Mouse (Mus musculus): ENCODE results near the gene Vtcn1. TPM values are rescaled to one million over a fixed set of nuclear protein-coding genes. Genes with fewer than 3 reads are reported as not detected.

Gene Vtcn1
- polyA plus RNA-seq, 1 experiment = not detected

- H3K9me3 ChIP-seq (ENCODE audit: control insufficient read depth, low read length) = no peaks in the 10 kb centered on the region
- H3K27me3 ChIP-seq (ENCODE audit: control insufficient read depth) = no peaks in the 10 kb centered on the region
- TF ChIP-seq GATA1 (IDR thresholded peaks at IDR 0.05; ENCODE audit: low read length) (no peak), TAL1 (IDR thresholded peaks at IDR 0.05; ENCODE audit: low read length) (no peak)
- no peak overlapping the region for H3K4me3 ChIP-seq (replicated peaks)
- no peaks in the 10 kb centered on the region for H3K36me3 ChIP-seq (ENCODE audit: control insufficient read depth)
- H3K4me1 ChIP-seq (ENCODE audit: control insufficient read depth) = no peaks in the 10 kb centered on the region
Observed at GRCm38 (mm10) chr3:100844366-100844765, 19.1 kb downstream of the Vtcn1 start.

DNA sequence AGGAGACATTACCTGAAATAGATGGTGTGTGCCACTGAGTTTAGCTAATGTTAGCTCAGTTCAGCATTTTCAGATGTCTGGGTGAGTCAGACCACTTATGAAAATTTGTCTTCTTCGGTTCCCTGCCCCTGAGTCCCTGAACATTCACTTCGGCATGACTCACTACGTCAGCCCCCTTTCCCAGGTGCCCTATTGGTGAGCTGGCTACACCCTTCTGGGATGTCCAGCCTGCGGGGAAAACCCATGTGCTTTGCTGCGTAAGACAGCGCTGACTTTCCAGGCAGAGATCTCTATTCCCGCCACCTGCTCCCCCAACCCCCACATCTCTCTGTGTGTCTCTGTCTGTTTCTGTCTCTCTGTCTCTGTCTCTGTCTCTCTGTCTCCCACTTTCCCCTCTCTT lies 23.1 kb downstream of the Vtcn1 start:
- no peaks in the 10 kb centered on the region for H3K4me1 ChIP-seq (ENCODE audit: control insufficient read depth)
- H3K9me3 ChIP-seq (ENCODE audit: control insufficient read depth, low read length) = no peaks in the 10 kb centered on the region
- no peak overlapping the region for H3K4me3 ChIP-seq (replicated peaks)
- TF ChIP-seq TAL1 (IDR thresholded peaks at IDR 0.05; ENCODE audit: low read length) (no peak), GATA1 (IDR thresholded peaks at IDR 0.05; ENCODE audit: low read length) (no peak)
- no peaks in the 10 kb centered on the region for H3K36me3 ChIP-seq (ENCODE audit: control insufficient read depth)
- no peaks in the 10 kb centered on the region for H3K27me3 ChIP-seq (ENCODE audit: control insufficient read depth)

DNA sequence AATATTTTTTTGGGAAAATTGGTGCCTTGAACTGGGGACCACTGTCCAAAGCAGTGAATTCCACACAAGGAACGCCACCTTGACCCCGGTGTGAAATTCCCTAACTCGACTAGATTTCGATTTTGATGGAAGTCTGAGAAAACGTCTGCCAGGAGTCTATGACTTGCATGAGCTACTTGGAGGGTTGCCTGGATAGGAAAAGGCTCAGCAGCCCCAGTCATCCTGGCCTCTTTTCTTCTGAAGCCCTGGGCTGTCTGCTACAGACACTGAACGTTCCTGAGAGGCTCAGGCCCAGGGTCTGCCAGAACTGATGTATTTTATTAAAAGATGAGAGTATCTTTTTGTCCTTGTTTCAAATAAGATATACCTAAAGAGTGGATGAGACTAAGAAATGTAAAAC lies 25.2 kb downstream of the Vtcn1 start:
- TF ChIP-seq TAL1 (IDR thresholded peaks at IDR 0.05; ENCODE audit: low read length) (no peak), GATA1 (IDR thresholded peaks at IDR 0.05; ENCODE audit: low read length) (no peak)
- Histone ChIP-seq H3K27me3 (ENCODE audit: control insufficient read depth) (no peaks in the 10 kb centered on the region), H3K36me3 (ENCODE audit: control insufficient read depth) (no peaks in the 10 kb centered on the region)

GRCm38 (mm10) chr3:100856050-100856815 lies 31.0 kb downstream of the Vtcn1 start:
- no peaks in the 10 kb centered on the region for H3K27me3 ChIP-seq (ENCODE audit: control insufficient read depth)
- TF ChIP-seq TAL1 (IDR thresholded peaks at IDR 0.05; ENCODE audit: low read length) (no peak), GATA1 (IDR thresholded peaks at IDR 0.05; ENCODE audit: low read length) (no peak)

More for the DNA sequence above, 25.2 kb downstream of the Vtcn1 start:
- Histone ChIP-seq H3K4me1 (ENCODE audit: control insufficient read depth) (no peaks in the 10 kb centered on the region), H3K9me3 (ENCODE audit: control insufficient read depth, low read length) (no peaks in the 10 kb centered on the region), H3K4me3 (replicated peaks) (no peak overlapping the region)

GRCm38 (mm10) chr3:100857139-100857538 lies 31.9 kb downstream of the Vtcn1 start:
- Histone ChIP-seq H3K27me3 (ENCODE audit: control insufficient read depth) (no peaks in the 10 kb centered on the region), H3K9me3 (ENCODE audit: control insufficient read depth, low read length) (no peaks in the 10 kb centered on the region), H3K4me3 (replicated peaks) (no peak overlapping the region), H3K4me1 (ENCODE audit: control insufficient read depth) (no peaks in the 10 kb centered on the region), H3K36me3 (ENCODE audit: control insufficient read depth) (no peaks in the 10 kb centered on the region)
- TF ChIP-seq TAL1 (IDR thresholded peaks at IDR 0.05; ENCODE audit: low read length) = no peak

More at GRCm38 (mm10) chr3:100856050-100856815, 31.0 kb downstream of the Vtcn1 start:
- no peaks in the 10 kb centered on the region for H3K9me3 ChIP-seq (ENCODE audit: control insufficient read depth, low read length)
- no peaks in the 10 kb centered on the region for H3K36me3 ChIP-seq (ENCODE audit: control insufficient read depth)
- no peaks in the 10 kb centered on the region for H3K4me1 ChIP-seq (ENCODE audit: control insufficient read depth)
- no peak overlapping the region for H3K4me3 ChIP-seq (replicated peaks)

GRCm38 (mm10) chr3:100858334-100859002 lies 33.2 kb downstream of the Vtcn1 start:
- no peak for TF ChIP-seq GATA1 (IDR thresholded peaks at IDR 0.05; ENCODE audit: low read length)
- TF ChIP-seq TAL1 (IDR thresholded peaks at IDR 0.05; ENCODE audit: low read length) = no peak
- Histone ChIP-seq H3K36me3 (ENCODE audit: control insufficient read depth) (no peaks in the 10 kb centered on the region), H3K4me3 (replicated peaks) (no peak overlapping the region), H3K9me3 (ENCODE audit: control insufficient read depth, low read length) (no peaks in the 10 kb centered on the region), H3K27me3 (ENCODE audit: control insufficient read depth) (no peaks in the 10 kb centered on the region), H3K4me1 (ENCODE audit: control insufficient read depth) (no peaks in the 10 kb centered on the region)

GRCm38 (mm10) chr3:100861307-100862303 lies 36.3 kb downstream of the Vtcn1 start:
- no peak overlapping the region for H3K4me3 ChIP-seq (replicated peaks)
- H3K9me3 ChIP-seq (ENCODE audit: control insufficient read depth, low read length) = no peaks in the 10 kb centered on the region
- H3K36me3 ChIP-seq (ENCODE audit: control insufficient read depth) = no peaks in the 10 kb centered on the region
- no peaks in the 10 kb centered on the region for H3K27me3 ChIP-seq (ENCODE audit: control insufficient read depth)
- no peak for TF ChIP-seq TAL1 (IDR thresholded peaks at IDR 0.05; ENCODE audit: low read length)
- no peak for TF ChIP-seq GATA1 (IDR thresholded peaks at IDR 0.05; ENCODE audit: low read length)
- H3K4me1 ChIP-seq (ENCODE audit: control insufficient read depth) = no peaks in the 10 kb centered on the region

DNA sequence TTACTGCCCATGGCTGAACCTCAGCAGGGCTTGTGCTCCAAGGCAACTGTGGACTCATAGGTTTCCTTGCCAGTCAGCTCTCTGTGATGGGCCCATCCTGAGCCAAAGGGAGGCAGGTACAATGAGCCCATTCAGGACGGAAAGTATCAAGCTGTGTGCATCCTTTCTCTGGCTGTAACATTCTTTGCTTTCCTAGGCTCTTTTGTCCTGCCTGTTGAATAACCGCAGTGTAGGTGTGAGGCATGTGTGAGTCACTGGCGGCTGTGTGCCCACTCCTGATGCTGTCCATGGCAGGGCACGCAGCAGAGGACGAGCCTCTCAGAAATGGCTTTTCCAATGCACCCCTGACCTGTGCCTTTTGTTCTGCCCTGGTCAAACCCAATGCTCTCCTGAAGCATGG lies 41.7 kb downstream of the Vtcn1 start:
- TF ChIP-seq GATA1 (IDR thresholded peaks at IDR 0.05; ENCODE audit: low read length) (no peak), TAL1 (IDR thresholded peaks at IDR 0.05; ENCODE audit: low read length) (no peak)
- no peaks in the 10 kb centered on the region for H3K4me1 ChIP-seq (ENCODE audit: control insufficient read depth)
- H3K27me3 ChIP-seq (ENCODE audit: control insufficient read depth) = no peaks in the 10 kb centered on the region
- no peaks in the 10 kb centered on the region for H3K9me3 ChIP-seq (ENCODE audit: control insufficient read depth, low read length)
- H3K4me3 ChIP-seq (replicated peaks) = no peak overlapping the region
- H3K36me3 ChIP-seq (ENCODE audit: control insufficient read depth) = no peaks in the 10 kb centered on the region

All from erythroblast, embryonic 14.5 days (primary cell).